Mouse (Mus musculus) mouse trophoblast stem cell (cell line): Measurements from ENCODE around the gene Slc8a2.

ENCODE experiments used
- in situ Hi-C, 2 experiments: fragments of 300-500 bp; cut with MseI, MboI; formaldehyde crosslinking; loops; 2 replicates in 1 of 2; 3 replicates in 1 of 2; pipeline ENCODE4 v1.15.1; 2025

Slc8a2 gene

DNA sequence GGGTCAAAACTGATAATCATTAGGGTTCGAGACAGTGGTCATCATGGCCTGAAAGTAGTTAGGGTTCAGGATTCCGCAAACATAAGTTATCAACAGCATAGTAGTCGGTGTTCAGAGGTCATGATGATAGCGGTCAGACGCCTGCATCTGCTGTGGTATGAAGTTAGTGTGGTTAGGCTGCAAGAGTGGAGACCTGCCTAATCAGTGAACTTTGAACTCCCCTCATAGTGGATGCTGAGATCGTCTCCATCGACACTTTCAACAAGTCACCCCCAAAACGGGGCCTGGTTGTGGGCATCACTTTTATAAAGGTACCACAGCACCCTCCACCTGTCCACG, 9.4 kb upstream of the Slc8a2 start:
- in situ Hi-C loops, result no loop called here

DNA sequence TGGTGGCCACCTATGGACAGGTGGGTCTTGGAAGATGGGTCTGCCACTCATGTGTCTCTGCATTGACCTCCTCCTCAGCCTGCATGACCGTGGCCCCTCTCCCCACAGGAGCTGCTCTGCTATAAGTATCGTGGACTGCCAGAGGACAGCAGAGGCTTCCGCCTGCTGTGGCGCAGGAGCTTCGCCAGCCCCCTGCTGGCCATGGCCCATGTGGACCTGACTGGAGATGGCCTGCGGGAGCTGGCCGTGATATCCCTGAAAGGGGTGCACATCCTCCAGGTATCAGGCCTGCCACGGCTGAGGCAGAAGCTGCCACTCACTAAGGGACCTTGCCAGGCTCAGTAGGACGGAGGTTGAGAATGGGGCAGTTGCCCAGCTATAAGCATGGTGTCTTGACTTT, 3.8 kb upstream of the Slc8a2 start:
- in situ Hi-C loops, result no loop called here

DNA sequence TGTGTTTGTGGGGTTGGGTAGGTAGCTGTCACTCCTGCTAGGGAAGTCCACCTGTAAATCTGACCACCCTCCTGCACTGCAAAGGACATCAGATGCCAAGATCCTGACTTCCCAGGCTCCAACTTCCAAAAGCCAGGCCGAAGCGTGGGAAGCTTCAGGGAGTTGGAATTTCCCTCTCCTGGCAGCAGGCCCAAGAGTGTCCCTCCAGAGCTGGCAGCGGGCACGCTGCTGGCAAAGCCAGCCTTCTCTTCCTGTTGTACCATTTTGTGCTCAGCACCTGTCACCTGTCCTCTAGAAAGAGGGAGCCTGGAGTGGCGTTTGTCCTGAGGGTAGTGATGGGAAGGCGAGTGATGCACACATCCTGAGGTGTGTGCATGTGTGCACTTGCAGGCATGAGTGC, 1.3 kb upstream of the Slc8a2 start:
- in situ Hi-C loops, result no loop called here

DNA sequence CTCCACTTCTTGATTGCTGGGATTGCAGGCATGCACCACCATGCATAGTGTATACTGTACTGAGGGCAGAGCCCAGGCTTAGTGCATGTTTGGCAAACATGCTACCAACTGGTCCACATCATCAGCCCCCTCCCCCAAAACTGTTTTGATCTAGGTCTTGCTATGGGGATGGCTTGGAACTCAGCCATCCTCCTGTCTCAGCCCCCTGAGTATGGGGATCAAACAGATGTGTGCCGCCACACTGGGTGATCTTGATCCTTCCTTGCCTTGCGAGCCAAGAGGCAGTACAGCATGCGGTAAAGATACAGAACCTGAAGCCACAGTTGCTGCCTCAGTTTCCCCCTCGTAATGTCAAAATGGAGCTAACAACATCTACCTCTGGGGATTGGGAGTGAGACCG, 727 bp upstream of the Slc8a2 start:
- in situ Hi-C loops, result no loop called here

DNA sequence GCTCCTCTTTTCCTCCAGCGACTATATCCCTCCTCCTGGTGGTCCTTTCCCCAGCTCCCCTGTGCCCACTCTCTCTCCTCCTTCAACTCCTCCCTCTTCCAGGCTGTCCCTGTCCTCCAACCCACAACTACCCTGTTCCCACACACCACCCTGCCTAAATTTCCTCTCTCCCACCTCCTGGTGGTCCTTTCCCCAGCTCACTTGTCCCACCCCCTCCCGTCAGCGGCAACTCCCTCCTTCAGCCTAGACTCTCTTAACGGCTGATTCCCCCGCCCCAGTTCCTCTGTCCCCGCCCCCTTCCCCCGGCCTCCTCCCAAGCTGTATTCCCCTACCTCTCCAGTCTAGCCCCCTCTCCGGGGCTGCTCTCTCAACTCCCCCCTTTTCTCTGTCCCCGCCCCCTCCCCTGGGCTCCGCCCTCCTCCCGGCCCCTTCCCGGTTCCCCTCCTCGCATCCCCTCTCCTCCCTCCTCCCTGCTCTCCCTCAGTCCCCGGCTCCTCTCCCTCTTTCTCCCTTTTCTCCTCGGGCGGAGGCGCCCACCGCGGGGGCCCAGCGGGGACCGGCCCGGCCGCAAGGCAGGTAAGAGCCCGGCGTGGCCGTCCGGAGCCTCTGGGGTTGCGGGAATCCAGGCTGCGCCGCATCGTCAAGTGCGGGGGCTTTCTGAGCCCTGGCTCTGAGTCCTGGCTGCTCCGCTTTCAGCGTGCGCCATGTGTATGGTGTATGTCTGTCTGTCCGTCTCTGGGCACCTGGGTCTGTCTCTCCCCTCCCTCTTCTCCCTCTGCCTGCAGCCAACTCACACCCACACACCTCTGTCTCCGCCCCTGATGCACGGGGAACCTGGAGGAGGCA, 443 bp downstream of the Slc8a2 start:
- in situ Hi-C loops, result no loop called here

- in situ Hi-C loops, result no loop called here
Observed at GRCm38 (mm10) chr7:16130956-16131634, 1.5 kb downstream of the Slc8a2 start.

GRCm38 (mm10) chr7:16132161-16132581, 2.5 kb downstream of the Slc8a2 start:
- in situ Hi-C loops, result no loop called here

DNA sequence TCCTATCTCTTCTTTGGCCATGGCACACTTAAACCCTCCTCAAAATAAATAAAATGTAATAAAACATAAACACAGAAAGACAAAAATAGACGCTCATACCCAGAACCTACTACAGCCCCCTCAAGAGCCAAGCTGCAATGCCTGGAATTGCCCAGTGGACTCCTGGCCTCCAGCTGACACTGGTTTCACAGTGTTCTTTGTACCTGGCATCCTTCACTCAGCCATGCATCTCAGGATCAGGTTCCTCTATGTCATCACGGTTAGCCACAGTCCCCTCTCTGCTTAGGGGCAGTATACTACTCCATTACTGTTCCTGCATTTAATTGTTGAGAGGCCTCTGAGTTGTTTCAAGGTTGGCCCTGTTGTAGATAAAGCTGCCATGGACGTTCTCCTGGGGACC, 3.3 kb downstream of the Slc8a2 start:
- in situ Hi-C loops, result no loop called here

GRCm38 (mm10) chr7:16133691-16134090, 4.1 kb downstream of the Slc8a2 start:
- in situ Hi-C loops, result no loop called here

DNA sequence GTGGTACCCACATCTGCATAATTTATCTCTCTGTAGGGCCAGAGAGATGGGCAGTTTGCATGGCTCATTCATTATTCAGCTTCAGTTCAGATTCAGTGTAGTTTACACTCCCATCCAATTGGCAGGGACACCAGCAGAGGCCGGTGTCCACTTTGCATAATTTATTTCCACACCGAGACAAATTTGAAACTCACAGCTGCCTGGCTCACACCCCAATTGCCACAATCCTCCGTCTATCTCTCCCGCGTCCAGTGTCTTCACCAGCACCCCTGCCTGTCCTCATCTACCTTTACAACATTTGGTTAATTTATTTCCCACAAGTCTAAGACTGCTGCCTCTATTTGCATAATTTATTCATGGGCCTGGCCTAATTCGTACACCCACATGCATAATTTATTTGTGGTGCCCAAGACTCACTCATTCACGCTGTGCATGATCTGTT, 5.3 kb downstream of the Slc8a2 start:
- in situ Hi-C loops, result no loop called here

DNA sequence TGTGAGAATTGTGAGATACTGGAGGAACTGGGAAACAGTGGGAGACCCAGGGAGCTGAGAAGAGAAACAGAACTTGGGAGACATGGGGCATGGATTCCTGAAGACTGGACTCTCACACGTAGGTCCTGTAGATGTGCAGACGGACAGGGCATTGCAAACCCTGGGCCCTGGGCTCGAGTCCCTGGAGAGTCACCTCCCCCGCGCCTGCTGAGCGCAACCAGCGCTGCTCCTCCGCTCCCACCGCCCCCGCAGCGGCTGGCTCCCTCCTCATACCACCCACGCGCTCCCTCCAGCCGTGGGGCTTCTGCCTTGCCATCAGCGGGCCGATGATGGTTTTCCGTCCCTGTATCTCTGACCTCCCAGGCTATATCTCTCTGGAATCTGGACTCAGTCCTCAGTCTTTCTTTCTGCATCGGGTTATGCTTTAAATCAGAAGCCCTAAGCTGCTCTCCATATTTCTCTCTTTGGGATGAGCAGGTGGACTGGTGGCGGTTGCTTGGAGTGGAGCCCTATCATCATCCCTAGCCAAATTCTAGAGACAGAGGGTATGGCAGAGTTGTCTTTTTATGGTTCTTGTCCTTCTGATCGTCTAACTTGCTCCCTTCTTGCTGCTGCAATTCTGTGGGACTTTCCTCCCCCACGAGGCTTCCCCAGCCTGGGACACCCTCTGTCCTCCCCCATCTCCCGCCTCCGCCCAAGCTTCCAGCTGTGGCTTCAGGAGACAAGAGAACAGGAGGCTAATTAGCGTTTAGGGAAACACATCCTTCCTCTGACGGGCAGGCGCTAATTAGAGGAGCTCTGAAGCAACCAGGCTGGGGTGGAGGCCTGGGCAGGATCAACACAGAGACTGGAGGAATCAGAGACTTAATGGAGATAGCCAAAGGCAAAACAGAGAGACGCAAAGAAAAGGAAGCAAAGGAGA, 17.1 kb downstream of the Slc8a2 start:
- in situ Hi-C loops, result no loop called here

DNA sequence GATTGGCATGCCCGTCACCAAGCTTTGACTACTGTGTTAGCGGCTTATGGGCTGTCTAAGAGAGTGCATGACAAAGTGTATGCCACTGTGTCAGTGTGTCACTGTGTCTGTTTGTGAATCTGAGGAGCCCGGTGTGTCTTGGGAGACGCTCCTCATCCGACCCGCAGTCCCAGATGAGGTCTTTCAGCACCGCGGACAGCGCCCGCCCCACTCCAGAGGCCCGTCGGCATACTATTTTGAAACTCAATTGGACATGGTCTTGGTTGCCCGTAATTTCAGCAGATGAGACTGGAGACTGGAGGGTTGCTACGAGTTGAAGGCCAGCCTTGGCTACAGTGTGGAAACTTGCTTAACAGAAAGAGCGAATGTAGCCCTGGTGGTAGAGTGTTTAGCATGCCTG, 18.0 kb downstream of the Slc8a2 start:
- in situ Hi-C loops, result no loop called here

DNA sequence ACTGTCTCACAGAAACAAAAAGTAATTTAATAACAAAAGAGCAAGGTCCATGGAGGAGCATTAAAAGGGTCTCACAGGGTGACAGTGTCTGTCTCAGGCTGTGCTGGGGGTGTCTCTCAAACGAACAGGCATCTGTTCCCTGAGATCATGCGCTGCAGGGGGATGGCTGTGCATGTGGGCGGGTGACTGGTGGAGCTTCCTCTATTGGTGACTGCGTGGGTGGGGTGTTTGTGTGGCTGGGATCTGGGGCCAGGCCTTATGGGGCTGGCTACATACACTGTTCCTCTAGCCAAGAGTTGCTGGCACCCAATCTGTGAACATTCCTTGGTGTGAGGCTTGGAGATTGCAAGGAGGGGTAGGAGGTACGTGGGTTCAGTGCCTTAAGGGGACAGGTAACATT, 19.6 kb downstream of the Slc8a2 start:
- in situ Hi-C loops, result no loop called here

DNA sequence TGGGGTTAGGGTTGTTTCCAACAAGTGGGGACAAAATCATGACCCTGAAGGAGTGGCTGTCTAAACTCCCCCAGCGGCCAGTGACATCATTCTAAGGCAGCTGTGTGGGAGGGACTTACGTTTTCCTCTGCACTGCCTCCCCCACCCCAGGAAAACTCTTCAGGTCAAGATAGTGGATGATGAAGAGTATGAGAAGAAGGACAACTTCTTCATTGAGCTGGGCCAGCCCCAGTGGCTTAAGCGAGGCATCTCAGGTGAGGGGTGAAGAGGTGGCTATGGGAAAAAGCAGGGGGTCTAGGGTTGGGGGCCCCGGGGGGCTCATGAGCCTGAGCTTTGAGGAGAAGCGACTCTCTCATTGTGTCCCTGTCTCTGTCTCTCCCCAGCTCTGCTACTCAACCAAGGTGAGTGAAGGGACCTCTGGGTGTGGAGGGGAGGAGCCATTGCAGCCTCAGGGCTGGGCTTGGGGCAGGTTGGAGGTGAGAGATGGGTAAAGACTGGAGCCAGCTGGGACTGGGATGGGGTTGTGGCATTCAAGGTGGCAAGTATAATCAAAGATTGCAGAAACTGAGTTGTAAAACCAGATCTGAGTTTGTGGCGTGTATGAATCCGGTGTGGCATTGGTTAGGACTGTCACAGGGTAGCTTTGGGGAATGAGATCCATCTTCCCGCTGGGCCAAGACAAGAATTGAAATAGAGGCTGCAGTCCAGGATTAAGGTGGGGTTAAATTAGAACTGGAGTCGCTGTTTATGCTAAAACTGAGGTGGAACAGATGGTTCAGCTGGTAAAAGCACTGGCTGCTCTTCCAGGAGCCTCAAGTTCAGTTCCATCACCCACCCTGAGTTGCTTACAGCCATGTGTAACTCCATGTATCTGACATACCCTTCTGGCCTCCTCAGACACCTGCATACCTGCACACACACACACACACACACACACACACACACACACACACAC, 20.8 kb downstream of the Slc8a2 start:
- in situ Hi-C loops, result no loop called here

- in situ Hi-C loops, result no loop called here
Observed at GRCm38 (mm10) chr7:16153522-16153921, 23.9 kb downstream of the Slc8a2 start.

GRCm38 (mm10) chr7:16155132-16155872, 25.7 kb downstream of the Slc8a2 start:
- in situ Hi-C loops, result no loop called here

DNA sequence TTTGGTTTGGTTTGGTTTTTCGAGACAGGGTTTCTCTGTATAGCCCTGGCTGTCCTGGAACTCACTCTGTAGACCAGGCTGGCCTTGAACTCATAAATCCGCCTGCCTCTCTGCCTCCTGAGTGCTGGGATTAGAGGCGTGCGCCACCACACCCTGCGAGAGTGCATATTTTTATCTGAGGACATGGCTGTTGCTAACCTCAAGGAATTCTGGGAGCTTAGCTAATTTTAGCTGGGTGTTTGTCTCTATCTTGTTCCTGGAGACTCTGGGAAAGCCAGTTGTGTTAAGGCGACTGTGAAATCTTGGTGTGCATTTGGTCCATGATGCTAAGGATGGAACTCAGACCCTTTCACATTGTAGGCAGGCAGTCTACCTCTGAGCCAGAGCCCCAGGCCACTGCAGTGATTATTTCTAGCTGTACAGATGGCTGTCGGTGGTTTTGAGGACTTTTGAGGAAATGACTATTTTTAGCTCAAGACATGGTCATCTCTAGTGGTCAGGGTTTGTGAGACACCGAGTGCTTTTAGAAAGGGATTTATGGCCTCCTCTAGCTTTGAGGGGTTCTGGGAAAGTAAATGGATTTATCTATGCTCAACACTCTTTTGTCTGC, 26.6 kb downstream of the Slc8a2 start:
- in situ Hi-C loops, result no loop called here

GRCm38 (mm10) chr7:16158735-16159134, 29.1 kb downstream of the Slc8a2 start:
- in situ Hi-C loops, result no loop called here

DNA sequence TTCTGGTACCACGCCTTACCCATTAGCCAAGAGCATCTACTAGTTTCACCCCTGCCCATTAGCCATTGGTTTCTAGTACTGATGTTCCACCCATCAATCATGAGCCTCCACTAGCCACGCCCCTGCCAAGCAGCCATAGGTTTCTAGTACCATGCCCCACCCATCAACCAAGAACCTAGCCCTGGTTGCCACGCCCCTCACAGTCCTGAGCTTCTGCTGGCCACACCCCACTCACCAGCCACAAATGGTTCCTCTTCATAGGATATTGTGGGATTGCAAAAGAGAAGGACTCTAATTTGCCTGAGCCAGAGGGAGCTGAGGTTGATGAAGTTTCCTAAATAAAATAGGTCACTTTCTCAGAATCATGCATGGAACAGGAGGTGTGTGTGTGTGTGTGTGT, 31.1 kb downstream of the Slc8a2 start:
- in situ Hi-C loops, result no loop called here

GRCm38 (mm10) chr7:16161302-16161701, 31.7 kb downstream of the Slc8a2 start:
- in situ Hi-C loops, result no loop called here
